Mouse (Mus musculus): ENCODE measurements around the gene Calr4. TPM values are rescaled to one million over a fixed set of nuclear protein-coding genes. Genes with fewer than 3 reads are reported as not detected.

Gene Calr4
- total RNA-seq (2021), result under 1 TPM in 1 of 2 experiments, not detected in 1; 0.59 TPM

DNA sequence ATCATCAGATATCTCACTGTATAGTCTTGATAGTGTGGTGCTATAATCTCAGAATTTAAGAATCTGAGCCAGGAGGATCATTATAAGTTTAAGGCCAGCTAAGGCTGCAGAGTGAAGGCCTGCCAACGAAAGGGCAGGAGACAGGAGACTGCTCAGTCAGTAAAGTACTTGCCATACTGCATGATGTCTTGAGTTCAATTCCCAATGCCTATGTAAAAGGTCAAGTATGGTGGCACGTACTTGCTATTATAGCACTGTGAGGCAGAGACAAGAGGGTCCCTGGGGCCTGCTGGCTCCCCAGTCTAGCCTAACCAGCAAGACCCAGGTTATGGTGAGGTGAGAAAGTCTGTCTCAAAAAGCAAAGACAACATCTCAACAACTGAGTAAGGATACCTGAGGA is at the start of gene Calr4:
Calr4 (plus strand) TSS at position 301 of the 400 bp plus-strand sequence.
- intact Hi-C loops (cut with DNase I), result no loop called here
- no peak for DNase-seq (ENCODE audit: low spot score)

DNA sequence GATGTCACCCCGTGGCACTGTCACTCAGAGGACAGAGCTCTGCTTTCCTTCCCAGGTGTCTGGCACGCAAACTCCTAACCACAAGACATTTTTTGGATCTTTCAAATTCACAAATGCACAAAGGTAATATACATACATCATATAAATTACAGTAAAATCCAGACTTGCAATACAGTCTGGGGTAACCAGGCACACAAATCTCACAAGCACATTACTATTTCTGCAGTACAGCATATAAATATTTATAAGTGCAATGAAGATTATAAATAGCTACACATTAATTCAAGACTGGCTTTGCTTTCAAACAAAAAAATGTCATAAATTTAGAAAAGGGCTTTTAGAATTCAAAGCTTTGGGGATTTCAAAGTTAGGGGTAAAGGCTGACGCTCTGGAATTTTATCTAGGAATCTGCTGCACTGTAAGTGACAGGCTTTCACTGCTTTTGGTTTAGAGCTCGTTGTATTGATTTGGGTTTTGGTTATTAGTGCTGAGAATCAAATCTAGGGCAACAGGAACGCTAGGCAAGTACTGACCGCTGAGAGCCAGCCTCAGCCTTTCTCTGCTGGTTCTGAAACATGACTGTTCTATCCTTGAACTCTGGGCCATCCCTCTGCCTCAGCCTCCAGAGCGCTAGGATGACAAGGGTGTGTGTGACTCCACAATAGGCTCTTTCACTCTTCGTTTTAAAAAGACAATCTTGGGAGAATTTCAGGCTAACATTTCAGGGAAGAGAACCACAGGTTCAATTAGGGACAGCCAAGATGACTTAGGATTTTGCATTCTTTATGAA is 48.5 kb upstream of the Calr4 start:
- intact Hi-C loops (cut with DNase I), result no loop called here
- no peak for DNase-seq (ENCODE audit: low spot score)

DNA sequence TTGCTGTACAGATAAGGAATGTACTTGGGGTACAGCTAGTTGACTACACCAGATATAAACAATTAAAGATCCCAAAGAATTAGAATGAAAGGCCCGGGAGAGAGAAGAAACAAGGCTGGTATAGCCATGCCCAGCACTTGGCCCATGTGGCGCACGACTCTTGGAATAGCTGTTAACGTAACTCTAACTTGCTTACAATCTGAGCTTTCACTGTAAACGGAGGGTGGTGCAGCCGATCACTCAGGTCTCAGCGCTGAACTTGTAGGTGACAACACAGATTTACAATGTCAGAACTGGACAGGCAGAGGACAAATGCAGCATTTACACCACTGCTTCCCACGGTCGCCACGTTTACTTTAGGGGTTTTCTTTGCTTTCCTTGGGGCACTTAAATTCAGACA is 42.7 kb upstream of the Calr4 start:
- intact Hi-C loops (cut with DNase I), result no loop called here
- DNase-seq (ENCODE audit: low spot score), result no peak

DNA sequence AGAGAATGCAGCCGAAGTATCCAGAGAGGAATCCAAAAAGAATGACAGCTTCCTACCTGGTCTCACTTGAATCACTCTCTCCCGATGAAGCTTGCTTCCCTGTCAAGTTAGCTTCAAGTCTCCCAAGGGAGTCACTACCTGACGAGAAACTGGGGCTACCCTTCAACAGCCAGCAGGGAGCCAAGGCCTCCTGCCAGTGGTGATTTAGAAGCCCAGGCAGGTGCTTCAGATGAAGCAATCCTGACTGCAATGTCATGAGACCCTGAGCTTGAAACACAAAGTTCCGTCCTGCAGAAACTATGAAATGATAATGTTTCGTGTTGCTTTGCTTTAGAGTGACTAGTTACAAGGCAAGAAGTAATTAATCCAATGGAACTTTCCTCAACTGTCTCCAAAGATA is 40.4 kb upstream of the Calr4 start:
- intact Hi-C loops (cut with DNase I), result no loop called here
- DNase-seq (ENCODE audit: low spot score), result no peak

DNA sequence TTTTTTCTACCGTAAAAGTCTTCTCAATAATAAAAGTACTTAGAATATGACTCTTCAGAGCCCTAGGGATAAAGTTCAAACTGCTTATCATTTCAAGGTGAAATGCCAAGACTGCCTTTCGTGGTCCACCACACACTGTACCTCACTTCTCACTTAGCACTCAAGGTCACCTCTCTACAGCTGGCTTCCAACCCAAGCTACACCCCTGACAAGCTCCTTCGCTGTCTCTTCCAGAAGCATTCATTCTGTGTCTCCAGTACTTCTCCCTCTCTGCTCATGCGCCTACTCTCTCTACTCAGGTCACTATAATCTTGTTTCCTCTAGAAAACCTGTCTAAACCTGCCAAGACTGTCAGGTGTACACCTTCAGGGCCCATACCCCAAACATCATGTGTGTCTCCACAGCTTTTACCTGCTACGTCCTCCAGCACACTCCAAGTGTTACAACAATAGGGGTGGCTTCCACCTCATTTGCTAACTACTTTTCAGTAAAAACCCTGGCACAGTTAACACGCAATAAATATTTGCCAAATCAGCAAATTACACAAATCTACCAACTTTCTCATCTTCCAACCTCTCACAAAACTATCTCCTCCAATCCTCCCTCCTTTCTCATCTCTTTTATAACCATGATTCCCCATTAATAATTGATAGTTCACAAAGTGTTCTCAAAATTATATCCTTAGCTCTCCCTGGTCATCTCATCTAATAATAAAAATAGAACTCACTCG is 38.2 kb upstream of the Calr4 start:
- intact Hi-C loops (cut with DNase I), result no loop called here
- DNase-seq (ENCODE audit: low spot score), result no peak

DNA sequence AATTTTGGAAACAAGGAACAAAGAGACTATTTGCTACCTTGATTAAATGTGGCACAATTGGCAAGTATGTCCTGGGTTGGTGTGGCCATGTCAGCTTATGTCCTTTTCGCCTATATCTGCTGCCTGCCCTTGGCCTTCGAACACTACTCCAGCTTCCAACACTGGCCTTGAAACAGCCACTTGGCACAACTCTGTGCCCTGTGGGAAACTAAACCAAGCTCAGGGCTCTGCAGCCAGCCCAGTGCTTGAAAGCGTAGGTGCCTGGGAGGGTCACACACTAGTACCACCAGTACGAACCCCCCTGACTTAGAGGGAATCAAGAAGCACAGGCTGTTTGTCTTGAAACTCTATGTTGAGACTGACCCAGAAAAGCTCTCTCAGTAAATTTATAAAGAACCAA is 35.2 kb upstream of the Calr4 start:
- DNase-seq (ENCODE audit: low spot score), result no peak
- intact Hi-C loops (cut with DNase I), result no loop called here

DNA sequence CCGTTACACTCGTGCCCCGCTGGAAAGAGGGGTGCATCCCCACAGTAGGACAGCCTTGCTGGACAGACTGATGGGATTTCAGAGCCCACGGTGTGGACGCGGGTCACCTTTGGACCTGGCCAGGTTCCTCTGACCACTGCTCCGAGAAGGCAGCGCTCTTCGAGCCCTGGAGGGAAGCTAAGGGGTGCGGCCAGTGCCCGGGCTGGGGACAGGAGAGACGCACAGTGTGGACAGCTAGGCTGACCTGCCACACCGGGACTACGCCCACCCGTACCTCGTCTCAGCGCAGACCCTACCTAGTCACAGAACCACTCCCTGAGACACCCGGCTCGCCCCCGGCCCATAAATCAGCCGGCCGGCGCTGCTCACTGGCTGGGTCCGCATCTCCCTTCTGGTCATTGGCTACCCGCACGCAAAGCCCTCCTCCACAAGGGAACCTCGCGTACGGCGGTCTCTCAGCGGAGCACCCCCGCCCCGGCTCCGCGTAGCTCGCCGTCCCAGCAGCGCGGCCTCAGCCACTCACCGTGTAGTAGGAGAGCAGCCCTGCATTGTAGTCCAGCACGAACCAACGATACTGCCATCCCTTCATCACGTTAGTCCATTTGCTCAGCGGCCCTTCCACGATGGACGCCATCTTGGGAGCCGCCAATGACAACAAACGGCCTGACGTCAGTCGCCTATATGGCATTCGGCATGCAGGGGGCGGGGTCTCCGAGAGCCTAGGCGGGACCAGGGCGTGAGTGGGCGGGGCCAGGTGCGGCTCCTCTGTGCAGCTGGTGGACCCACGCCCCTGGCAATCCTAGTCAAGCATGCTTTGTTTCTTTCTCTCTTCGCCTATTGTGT is 32.5 kb upstream of the Calr4 start, which contains the start of gene Osbpl9:
Osbpl9 (minus strand) TSS at position 691 of the 843 bp plus-strand sequence.
- peak; percentile 93 for DNase-seq (ENCODE audit: low spot score)
- intact Hi-C loops (cut with DNase I), result loop anchor here (5.0 kb wide), 1 partner anchor 80 kb away; the partner anchor contains the start of gene Eps15

DNA sequence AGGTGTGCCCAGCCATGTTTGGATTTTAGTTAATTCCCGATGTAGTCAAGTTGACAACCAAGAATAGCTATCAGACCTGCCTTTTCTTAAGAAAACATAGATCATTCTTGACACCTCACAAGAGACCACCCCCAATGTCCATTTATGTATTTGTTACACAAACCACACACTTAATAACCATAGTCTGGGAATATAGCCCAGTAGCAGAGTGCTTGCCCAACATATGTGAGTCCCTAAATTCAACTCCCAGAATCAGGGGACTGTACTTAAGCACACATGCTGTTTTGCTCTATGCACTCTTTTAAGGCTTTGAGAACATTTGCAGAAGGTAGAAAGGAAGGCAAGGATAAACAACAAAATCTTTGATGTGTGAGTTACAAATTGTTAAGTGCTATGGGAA is 30.4 kb upstream of the Calr4 start:
- intact Hi-C loops (cut with DNase I), result loop anchor here (5.0 kb wide), 1 partner anchor 78 kb away; the partner anchor contains the start of gene Eps15
- no peak for DNase-seq (ENCODE audit: low spot score)

DNA sequence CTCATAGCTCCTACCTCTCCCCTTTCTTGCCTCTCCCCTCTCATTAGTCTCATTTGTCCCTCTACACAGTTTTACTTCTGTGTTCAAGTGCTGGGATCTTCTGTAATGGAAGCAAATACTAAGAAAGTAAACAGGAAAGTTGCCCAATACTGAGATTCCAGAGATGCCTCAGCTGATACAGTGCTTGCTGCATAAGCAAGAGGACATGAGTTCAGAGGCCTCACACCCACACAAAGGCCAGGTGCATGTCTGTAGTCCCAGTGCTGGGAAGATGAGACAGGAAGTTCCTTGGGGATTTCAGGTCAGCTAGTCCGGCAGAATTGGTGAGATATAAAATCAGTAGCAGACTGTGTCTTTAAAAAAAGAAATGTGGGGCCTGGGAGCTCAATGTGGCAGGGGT is 29.9 kb upstream of the Calr4 start:
- intact Hi-C loops (cut with DNase I), result loop anchor here (5.0 kb wide), 1 partner anchor 78 kb away; the partner anchor contains the start of gene Eps15

DNA sequence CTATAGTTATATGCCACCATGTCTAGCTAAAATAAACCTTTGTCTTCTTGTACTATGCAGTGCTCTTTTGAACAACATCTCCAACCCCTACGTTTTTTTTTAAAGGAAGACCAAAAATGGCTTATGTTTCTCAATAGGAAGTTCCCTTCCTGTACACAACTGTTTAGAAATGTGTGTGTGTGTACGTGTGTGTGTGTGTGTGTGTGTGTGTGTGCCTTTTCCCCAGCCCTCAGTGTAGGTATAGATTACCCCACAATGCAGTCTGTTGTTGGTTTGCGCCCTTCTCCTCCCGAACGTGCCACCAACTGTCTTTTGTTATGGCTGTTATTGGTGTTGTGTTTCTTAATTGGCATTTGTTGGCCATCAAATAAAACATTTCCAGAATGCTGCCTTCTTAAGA is 26.8 kb upstream of the Calr4 start:
- no peak for DNase-seq (ENCODE audit: low spot score)
- intact Hi-C loops (cut with DNase I), result no loop called here

More for the DNA sequence above, 29.9 kb upstream of the Calr4 start:
- DNase-seq (ENCODE audit: low spot score), result no peak

DNA sequence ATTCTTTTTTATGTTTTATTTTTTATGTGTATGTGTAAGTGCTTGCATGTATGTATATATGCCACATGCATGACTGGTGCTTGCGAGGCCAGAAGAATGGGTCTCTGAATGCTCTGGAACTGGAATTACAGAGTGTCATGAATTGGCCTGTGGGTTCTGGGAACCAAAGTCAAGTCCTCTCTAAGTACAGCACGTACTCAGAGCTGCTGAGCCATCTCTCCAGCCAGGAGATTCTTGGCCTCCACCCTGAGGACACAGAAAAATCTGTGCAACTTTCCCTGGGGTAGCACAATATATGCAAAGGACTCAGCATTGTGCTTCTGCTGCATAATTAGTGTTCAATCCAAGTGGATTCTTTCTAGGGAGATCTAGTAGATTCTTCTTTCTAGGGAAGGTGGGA is 24.0 kb upstream of the Calr4 start:
- no peak for DNase-seq (ENCODE audit: low spot score)
- intact Hi-C loops (cut with DNase I), result no loop called here

DNA sequence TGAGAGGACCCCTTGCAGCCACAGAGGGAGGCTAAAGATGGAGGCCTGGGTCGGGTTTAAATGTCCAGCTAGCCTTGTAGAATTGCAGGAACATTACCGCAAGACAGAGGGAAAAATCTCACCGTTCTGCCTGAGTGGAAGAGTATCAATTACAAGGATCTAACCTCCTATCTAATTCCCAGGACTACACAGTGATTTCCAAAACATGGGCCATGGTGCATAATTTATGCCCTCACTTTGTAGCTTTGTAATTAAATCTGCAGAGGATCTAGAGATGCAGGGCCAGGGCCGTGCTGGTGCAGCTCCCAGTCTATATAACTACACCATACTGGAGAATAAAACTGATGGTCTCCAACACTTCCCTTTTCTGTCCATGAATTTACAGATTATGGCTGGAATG is 23.4 kb upstream of the Calr4 start:
- intact Hi-C loops (cut with DNase I), result no loop called here
- no peak for DNase-seq (ENCODE audit: low spot score)

DNA sequence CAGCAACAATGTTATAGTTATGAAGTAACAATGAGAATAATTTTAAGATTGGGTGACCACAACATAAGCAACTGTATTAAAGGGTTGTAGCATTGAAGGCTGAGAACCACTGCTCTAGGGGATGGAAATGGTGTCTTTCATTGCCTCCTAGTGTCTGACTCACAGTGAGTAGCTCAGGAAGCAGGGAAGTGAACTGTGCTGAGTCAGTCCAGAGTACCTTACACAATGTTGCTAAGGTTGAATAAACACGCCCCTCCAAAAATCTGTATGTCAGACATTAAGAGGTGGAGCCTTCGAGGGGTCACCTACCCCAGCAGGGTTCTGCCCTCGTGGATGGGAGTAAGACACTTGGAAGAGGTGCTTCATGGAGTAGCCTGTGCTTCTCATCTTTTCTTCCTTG is 20.3 kb upstream of the Calr4 start:
- DNase-seq (ENCODE audit: low spot score), result no peak
- intact Hi-C loops (cut with DNase I), result no loop called here

DNA sequence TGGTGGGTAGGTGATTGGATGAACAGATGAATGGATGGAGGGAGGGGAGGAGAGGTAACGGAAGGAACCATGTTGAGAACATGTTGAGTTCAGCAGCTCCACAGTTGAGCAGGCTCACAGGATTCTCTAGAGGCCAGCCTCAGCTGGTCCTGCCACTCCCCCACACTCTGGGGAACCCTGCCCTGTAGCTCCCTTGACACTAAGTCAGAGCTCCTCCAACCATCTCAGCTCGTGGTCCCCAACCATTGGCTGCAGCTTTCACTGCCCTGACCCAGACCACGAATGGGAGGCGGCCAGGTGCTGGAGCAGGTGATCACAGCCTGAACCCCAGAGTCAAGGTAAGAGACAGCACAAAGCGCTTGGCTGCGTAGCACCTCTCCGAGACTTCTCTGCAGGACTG is 16.3 kb upstream of the Calr4 start:
- no peak for DNase-seq (ENCODE audit: low spot score)
- intact Hi-C loops (cut with DNase I), result no loop called here

DNA sequence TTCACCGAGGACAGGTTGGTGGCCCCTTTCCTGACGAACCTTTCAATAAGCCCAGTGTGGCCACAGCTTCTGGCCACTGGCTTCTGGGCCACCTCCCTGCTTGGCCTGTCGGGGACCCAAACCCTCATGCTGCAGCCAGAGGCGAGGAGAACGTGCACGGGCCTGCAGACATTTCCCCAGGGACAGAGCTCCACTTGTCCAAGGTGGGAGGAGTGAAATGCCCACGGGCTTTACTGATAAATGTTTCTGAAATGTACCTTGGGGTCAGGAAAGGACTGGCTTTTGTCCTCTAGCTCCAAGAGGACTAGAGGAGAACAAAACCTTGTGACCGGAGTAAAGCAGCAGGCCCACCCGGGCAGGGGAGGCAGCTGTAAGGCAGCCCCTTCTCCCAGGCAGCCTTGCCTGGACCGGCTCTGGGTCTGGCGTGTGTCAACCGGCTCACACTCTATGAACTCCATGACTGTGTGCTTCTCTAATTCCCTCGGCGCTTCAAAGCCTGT is 13.8 kb upstream of the Calr4 start:
- intact Hi-C loops (cut with DNase I), result no loop called here
- no peak for DNase-seq (ENCODE audit: low spot score)

DNA sequence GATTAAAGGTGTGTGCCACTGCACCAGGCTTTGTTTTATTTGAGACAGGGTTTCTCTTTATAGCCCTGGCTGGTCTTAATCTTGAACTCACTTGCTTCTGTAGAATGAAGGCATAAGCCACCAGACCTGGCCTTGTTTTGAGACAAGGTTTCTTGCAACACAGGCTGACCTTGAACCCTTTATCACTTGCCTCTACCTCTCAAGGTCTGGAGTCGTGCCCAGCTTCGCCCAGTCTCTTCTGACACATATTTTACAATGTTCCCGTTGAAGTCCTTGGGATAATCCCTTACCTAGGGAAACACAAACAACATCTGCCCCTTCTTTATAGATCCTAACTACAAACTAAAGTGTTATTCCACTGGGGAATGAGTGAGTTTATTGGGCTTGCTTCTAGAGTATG is 12.3 kb upstream of the Calr4 start:
- no peak for DNase-seq (ENCODE audit: low spot score)
- intact Hi-C loops (cut with DNase I), result no loop called here

DNA sequence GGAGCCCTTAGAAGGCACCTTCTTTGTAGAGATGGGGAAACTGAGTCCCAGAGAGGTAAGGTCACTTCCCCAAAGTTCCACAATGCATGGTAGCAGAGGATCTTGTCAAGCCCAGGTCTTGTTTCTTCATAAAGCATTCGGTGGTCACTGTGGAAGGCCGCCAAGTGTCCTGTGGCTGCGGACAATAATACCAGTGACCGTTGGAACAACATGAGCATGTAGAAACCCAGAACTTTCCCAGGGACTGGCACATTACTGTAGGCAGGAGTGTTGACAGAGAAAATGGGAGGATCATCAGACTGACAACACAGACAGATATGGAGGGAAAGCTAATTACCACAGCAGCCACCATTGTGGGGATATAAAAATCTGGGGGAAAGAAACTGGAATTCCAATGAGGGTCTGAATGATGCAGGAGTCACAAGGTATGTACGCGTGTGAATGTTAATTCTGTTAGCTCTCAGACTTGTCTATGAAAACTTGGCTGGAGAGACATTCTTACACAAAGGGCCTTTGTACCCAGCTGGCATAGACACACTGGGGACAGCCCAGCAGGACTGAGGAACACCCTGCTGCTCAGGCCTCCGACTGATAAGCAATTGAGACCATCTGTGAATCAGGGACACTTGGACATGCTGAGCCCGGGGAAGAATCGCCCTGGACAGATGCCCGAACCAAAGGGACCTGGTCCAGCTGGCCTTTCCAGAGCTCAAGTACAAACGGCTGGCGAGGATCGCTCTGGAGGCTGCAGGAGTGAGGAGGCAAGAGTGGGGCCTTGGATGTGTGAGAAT is 9.3 kb upstream of the Calr4 start:
- DNase-seq (ENCODE audit: low spot score), result peak; percentile 85
- intact Hi-C loops (cut with DNase I), result no loop called here

DNA sequence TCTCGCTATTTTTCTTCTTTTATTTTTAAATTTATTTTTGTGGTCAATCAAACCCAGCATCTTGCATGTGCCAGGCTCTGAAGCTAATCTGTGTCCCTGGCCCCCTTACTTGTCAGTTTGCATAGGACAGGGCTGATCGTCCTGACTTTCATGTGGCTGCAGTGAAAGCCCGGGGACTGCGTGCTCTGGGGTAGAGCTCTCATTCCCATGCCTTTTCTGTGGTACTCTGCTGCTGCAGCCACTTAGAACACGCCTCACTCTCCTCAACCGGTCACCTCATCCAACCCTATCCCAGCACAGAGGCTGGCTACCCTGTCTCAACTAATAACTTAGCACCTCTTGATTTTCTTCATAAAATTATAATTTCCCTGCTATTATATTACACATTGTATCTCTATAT is 8.7 kb upstream of the Calr4 start:
- DNase-seq (ENCODE audit: low spot score), result no peak
- intact Hi-C loops (cut with DNase I), result no loop called here

DNA sequence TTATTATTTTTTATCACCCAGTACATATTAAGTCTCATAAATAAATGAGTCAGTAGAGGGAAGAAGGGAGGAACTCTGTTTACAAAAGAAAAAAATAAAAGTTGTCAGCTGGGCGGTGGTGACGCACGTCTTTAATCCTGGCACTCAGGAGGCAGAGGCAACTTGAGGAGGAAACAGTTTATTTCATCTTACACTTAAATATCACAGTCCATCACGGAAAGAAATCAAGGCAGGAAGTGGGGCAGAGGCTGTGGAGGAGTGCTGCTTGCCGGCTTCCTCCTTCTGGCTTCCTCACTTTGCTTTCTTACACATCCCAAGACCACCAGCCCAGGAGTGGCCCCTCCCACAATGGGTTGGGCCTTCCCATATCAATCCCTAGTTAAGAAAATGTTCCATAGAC is 8.2 kb upstream of the Calr4 start:
- no peak for DNase-seq (ENCODE audit: low spot score)
- intact Hi-C loops (cut with DNase I), result no loop called here
